Mouse (Mus musculus) regulatory T cell (primary cell): ENCODE data around the gene Lsm11.

ENCODE experiments used
- in situ Hi-C: fragments of 300-600 bp; cut with MboI, MseI; formaldehyde crosslinking; loops from one replicate; pipeline ENCODE4 v1.15.1; 2025; ENCODE audit warnings: high pct_unique_total_duplicates

Gene Lsm11

DNA sequence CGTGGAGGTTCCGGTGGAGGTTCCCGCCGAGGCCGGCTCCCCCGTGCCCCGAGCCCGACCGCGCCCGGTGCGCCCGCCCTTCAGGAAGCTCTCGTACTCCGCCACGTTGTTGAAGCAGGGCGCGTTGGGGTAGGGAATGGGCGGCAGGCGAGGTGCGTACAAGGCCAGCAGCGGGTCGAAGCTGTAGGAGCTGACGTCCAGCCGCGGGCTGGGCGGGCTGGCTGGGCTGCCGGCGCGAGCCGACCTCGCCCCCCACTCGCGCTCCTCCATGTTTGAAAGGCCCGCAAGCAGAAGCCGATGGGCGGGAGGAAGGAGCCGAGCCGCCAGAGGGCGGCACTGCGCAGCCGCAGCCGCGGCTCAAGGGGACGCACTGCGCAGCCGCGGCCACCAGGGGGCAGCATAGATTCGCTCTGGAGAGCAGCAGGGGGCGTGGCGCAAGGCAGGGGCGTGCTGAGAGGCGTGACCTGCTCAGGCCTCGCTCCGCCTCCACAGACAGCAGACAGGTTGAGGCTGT is at the start of gene Lsm11:
Gene Lsm11, minus strand, starts transcription at position 293 of the 514 bp plus-strand sequence.
- in situ Hi-C loops = no loop called here

- in situ Hi-C loops = no loop called here
These were observed 47.4 kb upstream of the Lsm11 start for GRCm38 (mm10) chr11:45992087-45992486.

DNA sequence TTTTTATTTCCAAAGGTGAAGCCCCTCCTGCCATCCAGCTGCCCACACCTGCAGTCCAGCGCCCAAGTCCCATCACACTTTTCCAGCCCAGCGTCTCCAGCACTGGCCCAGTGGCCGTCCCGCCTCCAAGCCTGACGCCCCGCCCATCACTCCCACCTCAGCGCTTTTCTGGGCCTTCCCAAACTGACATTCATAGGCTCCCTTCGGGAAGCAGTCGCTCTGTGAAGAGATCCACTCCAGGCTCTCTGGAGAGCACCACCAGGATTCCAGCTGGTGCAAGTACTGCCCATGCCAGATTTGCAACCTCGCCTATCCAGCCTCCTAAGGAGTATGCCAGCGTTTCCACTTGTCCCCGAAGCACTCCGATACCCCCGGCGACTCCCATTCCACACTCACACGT is 46.9 kb upstream of the Lsm11 start:
- in situ Hi-C loops = no loop called here

GRCm38 (mm10) chr11:45980893-45981253 is 36.1 kb upstream of the Lsm11 start:
- in situ Hi-C loops = no loop called here

DNA sequence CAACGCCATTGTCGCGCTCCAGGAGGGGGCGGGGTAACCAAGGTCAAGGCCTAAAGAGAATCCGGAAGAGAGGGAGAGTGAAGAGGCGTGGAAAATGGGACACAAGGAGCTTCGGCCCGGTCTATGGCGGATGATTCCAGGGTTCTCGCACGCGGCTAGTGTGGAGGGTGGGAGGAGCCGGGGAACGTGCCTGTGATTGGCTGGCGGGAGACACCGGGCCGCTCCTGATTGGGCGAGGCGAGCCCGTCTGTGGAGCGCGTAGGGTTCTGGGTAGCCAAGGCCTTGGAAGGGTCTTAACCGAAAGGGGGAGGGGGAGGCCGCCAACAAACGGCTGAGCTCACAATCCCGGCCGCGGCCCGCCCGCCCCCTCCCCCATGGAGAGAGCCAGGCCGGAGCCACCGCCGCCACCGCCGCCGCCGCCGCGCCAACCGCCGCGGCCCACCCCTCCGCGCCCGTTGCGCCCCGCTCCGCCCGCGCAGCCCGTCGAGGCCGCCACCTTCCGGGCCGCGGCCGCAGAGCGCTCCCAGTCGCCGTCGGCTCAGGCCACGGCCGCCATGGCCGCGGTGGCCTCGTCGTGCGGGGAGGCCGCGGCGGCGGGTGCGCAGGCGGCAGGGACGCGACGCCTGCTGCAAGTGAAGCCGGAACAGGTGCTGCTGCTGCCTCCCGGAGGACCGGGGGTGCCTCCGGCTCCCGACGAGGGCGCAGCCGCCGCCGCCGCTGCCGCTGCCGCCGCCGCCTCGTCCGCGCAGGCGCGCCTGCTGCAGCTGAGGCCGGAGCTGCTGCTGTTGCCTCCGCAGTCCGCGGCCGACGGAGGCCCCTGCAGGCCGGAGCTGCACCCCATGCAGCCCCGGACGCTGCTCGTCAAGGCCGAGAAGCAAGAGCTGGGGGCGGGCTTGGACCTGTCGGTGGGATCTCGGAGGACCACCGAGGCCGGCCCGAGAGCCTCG is 35.5 kb upstream of the Lsm11 start, which contains the start of gene Sox30:
Gene Sox30, plus strand, starts transcription at position 365 of the 947 bp plus-strand sequence.
- in situ Hi-C loops = no loop called here

GRCm38 (mm10) chr11:45976061-45976460 is 31.3 kb upstream of the Lsm11 start:
- in situ Hi-C loops = no loop called here

DNA sequence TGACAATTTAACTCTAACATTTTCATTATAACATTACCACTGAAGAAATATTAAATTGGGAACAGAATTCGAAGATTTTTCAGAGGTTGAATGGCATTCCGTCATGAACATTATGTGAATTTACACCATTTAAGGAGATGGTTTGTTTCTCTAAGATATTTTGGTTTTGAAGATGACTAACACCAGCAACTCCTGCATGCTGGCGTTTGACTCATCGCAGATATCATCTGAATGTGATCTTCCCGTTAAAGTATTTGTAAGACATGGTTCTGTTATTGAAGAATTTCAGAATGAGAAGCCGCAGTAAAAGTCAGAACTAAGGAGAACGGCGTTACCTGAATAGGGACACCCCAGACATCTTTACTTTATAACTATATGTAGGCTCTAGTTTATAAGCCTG is 29.7 kb upstream of the Lsm11 start:
- in situ Hi-C loops = no loop called here

GRCm38 (mm10) chr11:45973635-45974034 is 28.9 kb upstream of the Lsm11 start:
- in situ Hi-C loops = no loop called here

- in situ Hi-C loops = no loop called here
These were observed 23.7 kb upstream of the Lsm11 start for GRCm38 (mm10) chr11:45968466-45968865.

DNA sequence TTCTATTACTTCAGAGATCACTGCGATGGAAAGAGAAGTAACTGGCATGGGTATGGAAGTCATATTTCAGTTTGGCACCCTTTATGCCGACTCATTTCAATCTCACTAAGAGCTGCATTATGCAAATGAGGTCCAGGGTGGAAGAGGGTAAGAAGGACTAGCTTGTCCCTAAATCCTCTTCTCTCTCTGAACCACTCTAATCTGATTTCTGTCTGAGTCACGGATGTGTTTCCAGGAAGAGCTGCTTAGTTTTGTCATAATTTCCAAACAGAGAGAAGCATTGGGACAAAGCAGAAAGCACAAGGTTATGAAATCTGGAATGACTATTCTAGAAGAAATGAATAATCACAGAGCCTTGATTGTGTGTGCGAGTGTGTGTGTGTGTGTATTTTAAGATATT is 22.2 kb upstream of the Lsm11 start:
- in situ Hi-C loops = no loop called here

DNA sequence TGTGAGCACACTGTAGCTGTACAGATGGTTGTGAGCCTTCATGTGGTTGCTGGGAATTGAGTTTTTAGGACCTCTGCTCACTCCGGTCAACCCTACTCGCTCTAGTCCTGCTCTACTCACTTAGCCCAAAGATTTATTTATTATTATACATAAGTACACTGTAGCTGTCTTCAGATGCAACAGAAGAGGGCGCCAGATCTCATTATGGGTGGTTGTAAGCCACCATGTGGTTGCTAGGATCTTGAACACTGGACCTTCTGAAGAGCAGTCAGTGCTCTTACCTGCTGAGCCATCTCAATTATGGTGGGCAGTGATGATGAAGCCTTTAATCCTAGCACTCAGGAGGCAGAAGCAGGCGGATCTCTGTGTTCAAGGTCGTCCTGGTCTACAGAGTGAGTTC is 15.3 kb upstream of the Lsm11 start:
- in situ Hi-C loops = no loop called here

DNA sequence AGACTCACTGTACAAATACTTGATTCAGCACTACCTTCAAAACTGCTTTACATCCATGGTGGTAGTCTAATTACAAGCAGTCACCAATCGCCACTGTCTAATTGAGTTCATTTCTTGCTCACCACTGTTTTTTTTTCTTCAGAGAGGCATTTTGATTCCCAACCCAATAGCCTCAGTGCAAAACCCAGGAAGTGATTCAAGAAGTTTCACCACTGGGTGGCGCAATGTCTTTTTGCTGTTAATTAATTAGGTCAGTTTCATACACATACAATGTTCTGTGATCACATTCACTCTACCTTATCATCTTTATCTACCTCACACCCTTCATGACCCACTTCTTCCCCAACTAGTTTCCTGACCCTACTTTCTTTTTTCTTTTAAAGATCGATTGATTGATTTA is 14.9 kb upstream of the Lsm11 start:
- in situ Hi-C loops = loop anchor here (5.0 kb wide), 1 partner anchor 253 kb away; no protein-coding TSS in a partner anchor

DNA sequence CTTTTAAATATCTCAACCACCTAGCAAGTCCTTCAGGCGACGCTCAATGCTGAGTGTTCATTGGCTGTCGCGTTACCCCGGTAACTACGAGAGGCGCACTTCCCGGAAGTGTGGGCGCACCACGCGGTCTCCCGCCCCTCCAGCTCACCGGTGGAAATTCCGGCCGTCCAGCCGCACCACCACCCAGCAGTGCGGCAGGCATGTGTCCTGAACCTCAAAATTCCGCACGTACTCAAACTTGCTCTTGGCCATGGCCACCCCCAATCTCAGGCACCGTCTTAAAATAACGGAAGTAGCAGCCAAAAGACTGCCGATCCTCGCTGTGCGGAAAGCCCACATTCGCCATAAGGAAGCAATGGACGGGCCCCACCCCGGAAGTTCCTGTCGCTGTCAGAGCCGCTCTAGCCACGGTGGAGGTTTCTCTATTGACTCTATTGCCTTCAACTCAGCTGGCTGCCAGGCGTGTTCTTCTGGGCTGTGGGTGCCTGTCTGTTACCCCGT is 10.4 kb upstream of the Lsm11 start, which contains the start of gene Thg1l:
Gene Thg1l, minus strand, starts transcription at position 368 of the 501 bp plus-strand sequence.
- in situ Hi-C loops = loop anchor here (5.0 kb wide), 1 partner anchor 257 kb away; no protein-coding TSS in a partner anchor

DNA sequence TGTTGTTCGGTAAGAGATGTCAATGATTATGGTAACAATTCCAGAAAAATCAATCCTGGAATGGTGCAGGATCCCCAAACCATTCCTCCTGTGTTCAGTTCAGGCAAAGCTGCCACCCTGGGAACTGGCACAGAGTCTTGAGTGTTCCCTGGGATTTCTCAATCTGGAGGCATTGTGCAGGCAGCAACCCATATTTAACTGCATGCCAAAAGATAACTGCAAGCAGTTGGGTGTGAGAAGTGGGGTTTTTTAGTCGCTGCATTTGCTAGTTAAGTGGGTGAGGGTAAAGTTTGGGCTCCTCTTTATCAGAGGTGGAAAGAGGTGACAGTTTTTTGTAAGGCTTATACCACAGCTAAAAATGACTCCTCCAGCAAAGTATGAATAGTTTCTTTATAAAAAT is 2.8 kb upstream of the Lsm11 start:
- in situ Hi-C loops = no loop called here

DNA sequence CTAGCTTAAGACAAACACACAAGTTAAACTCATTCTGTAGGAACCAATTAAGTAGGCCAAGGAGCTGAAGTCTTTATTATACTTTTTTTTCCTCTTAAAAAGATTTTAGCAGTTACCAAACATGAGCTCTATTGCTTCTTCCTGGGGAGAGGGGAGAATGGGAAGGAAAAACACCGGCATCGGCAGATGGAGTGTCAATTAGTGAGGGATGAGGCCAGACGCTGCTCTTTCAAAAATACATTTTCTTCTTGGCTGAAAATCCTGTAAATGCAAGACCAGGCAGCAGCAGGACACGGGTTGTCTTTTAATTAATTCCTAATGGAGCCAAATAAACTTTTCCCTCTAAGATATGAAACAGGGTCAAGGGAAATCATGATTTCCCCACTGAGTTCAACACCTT is 2.1 kb upstream of the Lsm11 start:
- in situ Hi-C loops = no loop called here

GRCm38 (mm10) chr11:45943891-45944642 is 668 bp downstream of the Lsm11 start:
- in situ Hi-C loops = no loop called here

DNA sequence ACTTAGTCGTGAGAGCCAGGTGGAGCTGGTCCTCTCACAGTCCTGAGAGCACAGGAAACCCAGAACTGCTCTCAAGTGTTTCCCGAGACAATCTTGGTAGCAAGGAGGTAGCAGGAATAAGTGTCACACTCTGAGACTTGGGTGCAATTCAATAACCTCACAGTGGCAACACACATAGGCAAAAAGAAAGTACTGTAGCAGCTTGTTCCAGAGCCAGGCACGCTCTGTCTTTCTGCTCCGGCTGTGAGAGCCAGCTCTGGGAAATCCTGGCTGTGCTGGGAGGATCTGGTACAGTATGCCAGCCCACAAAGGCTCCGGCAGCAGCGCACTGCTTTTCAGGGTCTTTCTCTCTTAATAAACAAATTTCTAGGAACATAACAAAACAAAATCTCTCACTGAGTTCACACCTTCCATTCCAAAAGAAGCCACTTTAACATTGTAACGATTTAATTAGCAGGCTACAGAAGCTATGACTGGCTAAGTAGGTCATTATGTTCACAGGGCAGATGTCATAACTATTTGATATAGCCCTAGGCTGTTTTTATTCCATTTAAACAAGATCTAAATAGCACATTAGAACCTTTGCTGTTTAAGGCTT is 1.5 kb downstream of the Lsm11 start:
- in situ Hi-C loops = no loop called here

DNA sequence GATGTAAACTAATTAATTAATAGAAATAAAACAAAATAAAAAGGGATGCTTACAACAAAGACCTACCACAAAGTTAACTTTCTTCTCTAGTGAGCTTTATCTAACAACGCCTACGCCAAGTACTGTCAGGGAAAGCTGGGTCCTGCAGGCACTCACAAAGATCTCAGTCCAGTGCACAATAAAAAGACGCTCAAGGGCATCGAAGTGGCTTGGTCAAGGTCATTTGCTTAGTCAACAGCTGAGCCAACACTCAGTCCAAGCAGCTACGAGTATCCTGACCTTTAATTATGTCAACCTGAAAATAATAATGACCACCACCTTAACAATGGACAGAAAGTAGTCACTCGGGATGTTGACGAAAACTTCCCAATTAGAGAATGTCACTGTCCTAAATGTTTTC is 2.5 kb downstream of the Lsm11 start:
- in situ Hi-C loops = no loop called here

DNA sequence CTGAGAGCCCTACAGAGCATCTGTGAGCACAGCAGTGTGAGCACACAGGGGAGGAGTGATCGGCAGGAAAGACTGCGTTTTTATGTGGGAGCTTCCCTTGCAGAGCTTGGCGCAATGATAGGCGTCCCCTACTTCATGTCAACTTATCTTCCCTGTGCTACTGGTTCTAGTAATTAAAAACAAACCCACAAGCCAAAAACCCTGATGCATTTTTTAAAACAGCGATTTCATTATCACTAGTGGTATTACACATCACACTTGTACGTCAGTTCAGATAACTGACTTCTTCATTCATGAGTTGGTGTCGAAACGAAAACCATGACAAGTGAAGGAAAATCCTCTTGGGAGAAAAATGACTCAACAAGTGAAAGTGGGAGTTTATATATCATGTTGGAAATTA is 5.8 kb downstream of the Lsm11 start:
- in situ Hi-C loops = no loop called here

DNA sequence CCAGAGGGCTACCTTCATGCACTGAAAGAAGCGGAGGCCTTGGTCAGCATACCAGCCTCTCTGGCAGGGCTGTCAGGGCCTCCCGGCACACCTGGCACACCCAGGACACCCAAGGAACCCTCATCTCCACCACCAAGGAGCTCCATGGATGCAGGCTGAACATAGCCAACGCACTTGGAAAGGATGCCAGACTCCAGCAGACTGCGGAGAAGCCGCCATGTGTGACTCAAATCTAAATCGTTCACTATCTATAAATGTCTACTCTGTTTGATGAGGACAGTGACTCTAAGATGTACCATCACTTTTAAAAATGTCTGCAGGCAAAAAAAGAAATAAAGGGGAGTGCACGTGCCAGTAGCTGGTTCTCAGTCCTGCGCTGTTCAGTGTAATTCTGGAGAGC is 7.3 kb downstream of the Lsm11 start:
- in situ Hi-C loops = no loop called here

GRCm38 (mm10) chr11:45932771-45933170 is 12.0 kb downstream of the Lsm11 start:
- in situ Hi-C loops = no loop called here

- in situ Hi-C loops = no loop called here
These were observed 15.2 kb downstream of the Lsm11 start for GRCm38 (mm10) chr11:45929541-45929940.
